Mouse (Mus musculus) activated CD4-positive, CD25-positive, alpha-beta regulatory T cell, adult 4 months (primary cell): ENCODE measurements around the gene Prss22. TPM values are rescaled to one million over a fixed set of nuclear protein-coding genes. Genes with fewer than 3 reads are reported as not detected.

ENCODE experiments used
- ATAC-seq: one replicate; pipeline ENCODE4 v1.8.0; 2017
- polyA plus RNA-seq, 2 experiments: library from polyadenylated mRNA; unstranded; fragments of 100-300 nt; shearing (Covaris generic); gene quantifications; one replicate each; pipeline ENCODE4 v1.2.1; 2017

The Prss22 gene
- not detected for polyA plus RNA-seq

DNA sequence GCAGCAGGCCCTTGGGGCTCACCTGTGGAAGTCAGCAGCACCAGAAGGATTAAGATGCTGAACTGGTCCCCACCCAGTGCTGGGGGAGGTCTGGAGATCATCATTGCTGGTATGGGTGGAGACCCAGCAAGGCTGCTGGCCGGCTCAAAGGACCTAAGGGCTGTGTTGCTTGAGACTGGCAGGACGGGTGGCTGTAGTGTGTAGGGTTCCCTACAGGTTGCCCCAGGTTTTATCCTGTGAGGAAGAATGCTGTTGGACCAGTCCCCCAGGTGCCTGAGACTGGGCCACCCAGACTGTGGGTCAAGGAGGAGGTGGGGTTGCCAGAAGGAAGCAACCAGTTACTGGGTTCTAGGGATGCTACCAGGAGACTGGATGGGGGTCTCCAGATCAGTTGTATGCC lies at the start of gene Prss22:
Gene Prss22 (minus strand): TSS at position 200 of the 400 bp plus-strand sequence.
- no peak for ATAC-seq

DNA sequence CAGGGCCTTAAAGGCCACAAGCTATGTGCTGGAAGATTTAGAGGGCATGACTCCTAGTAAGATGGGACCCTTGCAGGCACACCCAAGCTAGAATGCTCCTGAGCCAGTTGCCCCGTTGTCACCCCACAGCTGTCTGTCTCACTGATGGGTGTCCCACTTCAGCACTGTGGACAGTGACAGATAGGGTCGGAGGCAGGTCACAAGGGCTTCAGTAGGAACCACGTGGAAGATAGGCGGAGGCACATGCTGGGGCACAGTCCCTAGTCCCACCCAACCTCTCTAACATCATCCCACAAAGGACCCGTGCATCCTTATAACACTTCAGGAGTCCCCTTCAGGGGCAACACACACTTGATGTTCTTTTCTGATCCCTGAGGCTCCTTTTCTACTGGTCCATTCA lies 48.1 kb upstream of the Prss22 start:
- no peak for ATAC-seq

DNA sequence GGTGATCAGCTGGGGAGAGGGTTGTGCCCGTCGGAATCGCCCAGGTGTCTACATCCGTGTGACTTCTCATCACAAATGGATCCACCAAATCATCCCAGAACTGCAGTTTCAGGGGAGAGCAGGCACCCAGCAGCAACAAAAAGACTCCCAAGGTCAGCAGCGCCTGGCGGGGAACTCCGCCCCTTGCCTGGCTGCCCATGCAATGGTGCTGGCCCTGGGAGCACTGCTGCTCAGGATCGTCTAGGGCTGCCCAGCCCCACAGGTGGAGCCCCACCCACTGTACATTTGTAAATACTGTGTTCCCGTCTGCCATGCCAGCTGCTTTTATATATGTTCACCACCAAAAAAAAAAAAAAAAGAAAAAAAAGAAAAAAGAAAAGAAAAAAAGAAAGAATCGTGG lies 47.7 kb upstream of the Prss22 start:
- ATAC-seq: no peak

DNA sequence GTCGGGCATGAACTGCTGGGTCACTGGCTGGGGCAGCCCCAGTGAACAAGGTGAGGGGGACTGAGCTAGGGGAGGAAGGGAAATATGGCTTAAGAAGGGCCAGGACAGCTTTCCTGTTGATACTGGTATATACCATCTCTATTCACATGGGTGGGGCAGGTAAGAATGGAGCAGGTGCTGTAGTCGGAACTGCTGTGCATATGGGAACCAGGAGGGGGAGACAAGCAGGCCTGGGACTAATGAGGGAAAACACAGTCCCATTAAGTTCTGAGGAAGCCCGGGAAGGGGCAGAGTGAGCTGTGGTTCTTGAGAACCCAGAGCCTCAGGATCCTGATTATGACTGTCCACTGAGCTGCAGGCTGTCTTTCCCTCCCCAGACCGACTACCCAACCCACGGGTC lies 46.6 kb upstream of the Prss22 start:
- no peak for ATAC-seq

DNA sequence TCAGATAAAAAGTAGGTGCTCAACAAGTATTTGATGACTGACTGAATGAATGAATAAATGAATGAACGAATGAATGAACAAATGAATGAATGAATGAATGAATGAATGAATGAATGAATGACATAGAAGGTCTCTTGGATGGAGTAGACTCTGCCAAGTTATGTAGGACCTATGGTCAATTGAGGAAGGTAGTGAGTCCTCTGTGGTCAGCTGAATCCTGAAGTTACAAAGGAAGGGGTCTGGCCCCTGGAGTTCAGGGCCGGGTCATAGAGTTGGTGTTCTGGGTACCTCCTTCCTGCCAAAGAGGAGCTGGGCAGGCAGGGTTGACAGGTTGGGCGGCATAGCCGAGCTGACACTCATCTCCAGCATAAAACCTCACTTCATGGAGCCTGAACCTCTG lies 39.9 kb upstream of the Prss22 start, which contains the start of gene Prss27:
Gene Prss27 (plus strand): TSS at position 301 of the 400 bp plus-strand sequence.
- no peak for ATAC-seq

DNA sequence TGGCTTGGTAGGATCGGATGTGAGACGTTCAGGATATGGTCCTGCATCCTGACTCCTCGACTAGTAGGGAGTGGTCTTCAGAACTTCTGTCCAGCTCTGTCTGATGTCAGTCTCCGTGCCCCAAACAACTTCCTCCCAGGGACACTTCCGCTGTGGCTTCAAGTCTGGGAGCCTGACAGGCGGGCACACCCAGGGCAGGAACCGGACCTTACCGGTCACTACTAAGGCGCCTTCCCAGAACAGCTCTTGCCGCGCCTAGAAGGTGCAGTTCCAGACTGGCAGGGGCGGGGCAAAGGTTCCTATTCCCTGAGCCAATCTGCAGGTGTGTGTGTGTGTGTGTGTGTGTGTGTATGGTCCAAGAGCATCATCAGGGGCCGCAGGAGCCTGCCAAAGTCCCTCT lies 39.5 kb upstream of the Prss22 start:
- ATAC-seq: no peak

GRCm38 (mm10) chr17:24036954-24037353 lies 39.1 kb upstream of the Prss22 start:
- no peak for ATAC-seq

DNA sequence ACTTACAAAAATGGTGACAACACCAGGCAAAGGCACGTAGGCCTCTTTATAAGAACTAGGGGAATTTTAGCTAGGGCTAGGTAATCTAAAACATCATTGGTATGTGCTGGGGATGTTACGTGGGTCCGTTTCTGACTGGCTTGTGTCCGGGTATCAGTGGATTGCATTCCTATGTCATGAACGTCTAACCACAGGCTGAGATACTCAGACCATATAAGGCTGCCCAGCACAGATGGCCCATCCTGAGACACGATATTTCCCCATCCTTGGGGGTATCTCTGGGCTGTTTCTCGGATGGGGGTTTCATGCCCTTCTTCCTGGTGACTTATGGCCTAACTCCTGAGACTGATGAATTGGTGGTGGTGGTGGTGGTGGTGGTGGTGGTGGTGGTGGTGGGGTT lies 37.2 kb upstream of the Prss22 start:
- ATAC-seq: no peak

GRCm38 (mm10) chr17:24030551-24030950 lies 32.7 kb upstream of the Prss22 start:
- no peak for ATAC-seq

DNA sequence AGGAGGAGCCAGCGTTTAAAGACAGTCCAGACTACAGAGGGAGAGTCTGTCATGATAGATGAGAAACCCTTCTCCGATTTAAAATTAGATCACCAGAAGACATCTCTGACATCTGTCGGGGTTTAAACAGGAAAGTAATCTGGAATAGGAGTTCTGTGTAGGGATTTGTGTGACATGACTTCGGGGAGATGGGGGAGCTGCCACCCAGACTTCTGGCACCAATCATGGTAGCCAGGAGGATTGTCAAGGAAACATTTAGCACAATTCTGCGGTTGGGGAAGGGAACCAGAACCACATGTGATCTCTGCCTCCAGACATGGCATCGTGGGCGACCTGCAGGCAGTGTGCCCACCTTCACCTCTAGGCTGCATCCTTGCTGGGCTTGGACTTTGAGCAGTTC lies 31.6 kb upstream of the Prss22 start:
- no peak for ATAC-seq

DNA sequence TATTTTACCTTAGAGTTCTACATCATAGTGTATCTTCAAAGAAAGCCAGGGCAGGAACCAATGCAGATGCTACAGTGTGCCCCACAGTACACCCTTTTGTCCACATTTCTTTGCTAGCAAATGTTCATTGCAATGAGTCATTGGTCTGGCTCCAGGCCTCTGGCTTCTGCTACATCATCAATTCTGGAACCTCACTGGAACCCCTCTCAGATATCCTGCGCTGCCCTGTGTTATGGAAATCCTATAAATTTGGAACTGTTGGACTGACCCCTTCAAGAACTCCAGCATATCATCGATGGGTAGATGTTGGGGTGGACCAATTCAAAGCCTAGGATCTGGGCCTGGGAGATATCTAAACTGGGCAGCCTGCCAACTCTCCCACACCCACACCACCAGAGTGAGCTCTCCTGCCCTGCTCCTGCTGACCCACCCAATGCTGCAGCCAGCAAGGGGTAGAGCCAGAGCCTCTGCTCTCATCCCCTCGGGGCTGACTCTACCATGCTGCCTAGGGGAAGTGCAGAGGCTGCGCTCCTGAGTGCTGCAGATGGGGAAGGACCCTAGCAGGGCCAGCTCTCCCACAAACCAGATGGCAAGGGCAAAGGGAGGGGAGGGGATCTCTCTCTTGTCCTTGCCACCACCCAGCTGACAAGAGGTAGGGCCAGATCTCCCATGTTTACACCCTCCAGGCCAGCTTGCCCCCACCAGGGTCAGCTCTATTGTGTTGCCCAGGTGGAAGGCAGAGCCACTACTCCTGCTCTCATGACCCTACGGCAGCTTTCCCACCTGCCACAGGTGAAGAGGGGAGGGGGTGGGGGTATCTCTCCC lies 23.7 kb upstream of the Prss22 start:
- ATAC-seq: no peak

DNA sequence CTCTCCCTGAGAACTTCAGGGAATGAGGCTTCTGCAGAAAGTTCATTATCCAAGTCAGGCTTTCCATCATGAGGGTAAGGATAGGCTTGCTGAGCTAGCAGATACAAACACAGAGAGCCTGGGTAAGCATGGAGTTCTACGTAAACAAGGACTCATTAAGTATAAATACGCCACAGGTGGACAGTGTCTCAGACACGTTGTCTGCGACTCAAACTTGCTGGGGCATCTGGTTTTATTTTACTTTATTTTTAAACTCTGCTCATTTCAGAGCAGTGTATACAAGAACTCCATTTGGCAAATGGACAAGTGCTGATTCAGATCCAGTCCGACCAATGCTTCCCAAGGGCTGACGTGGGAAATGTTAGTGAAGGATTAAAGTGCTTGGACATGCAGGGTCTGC lies 22.8 kb upstream of the Prss22 start:
- ATAC-seq: no peak

GRCm38 (mm10) chr17:24015727-24016126 lies 17.8 kb upstream of the Prss22 start:
- no peak for ATAC-seq

GRCm38 (mm10) chr17:24014433-24014965 lies 16.6 kb upstream of the Prss22 start:
- no peak for ATAC-seq

- ATAC-seq: no peak
These were observed 15.0 kb upstream of the Prss22 start for GRCm38 (mm10) chr17:24012921-24013320.

GRCm38 (mm10) chr17:24009617-24010016 lies 11.7 kb upstream of the Prss22 start:
- no peak for ATAC-seq

GRCm38 (mm10) chr17:24008105-24008504 lies 10.2 kb upstream of the Prss22 start:
- ATAC-seq: no peak

DNA sequence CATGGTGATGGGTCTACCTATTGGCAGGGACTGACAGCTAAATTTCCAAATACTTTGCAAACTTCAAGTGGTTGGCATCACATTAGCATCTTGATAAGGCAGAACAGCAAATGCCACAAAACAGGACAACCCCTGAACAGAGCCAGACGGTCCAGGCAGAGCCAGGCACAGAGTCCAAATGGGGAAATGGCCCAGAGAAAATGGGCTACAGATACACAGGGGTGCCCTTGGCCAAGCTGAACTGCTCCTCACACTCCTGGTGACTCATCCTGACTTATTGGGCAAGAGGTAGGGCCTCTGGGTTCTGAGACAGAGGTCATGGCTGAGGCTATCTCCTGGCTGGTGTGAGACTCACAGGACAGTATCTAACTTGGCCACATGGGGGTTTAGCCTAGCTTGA lies 9.5 kb upstream of the Prss22 start:
- no peak for ATAC-seq

- ATAC-seq: no peak
These were observed 9.0 kb upstream of the Prss22 start for GRCm38 (mm10) chr17:24006930-24007329.

- ATAC-seq: no peak
These were observed 7.1 kb upstream of the Prss22 start for GRCm38 (mm10) chr17:24005049-24005448.

DNA sequence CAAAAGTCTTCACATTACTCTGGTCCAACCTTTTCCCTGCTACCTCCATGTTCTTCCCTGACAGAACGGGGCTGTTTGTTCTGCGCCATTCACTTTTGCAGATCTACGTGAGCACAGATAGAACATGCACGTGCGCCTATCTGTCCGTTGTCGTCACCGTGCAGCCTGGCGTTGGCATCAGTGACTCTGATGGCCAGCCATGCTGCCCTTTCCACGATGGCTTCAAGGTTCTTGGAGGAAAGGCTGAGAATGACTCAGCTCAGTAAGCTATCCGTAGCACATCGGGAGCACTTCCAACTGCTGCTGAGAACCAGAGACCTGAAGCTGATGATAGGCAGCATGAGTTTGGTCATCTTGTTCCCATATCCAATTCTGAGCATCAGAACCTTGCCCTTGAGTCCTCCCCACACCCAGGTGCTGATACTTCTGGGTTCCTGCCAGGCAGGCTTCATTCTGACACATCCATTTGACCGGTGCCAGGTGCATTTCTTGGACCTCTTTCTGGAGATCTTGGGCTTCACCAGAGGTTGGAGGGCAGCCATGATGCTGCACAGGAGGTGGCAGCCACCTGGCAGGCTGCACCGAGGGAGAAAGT lies 6.3 kb upstream of the Prss22 start:
- no peak for ATAC-seq

- ATAC-seq: no peak
These were observed 2.5 kb upstream of the Prss22 start for GRCm38 (mm10) chr17:24000404-24000803.

- no peak for ATAC-seq
These were observed 483 bp upstream of the Prss22 start for GRCm38 (mm10) chr17:23998383-23998782.

- ATAC-seq: no peak
These were observed 2.5 kb downstream of the Prss22 start for GRCm38 (mm10) chr17:23995421-23995820.
